In genomic region chr8:79222106-79222751, GRCm38 (mm10) we compare ENCODE assay signal across 15 mouse cellular contexts. TPM values are rescaled to one million over a fixed set of nuclear protein-coding genes. Genes with fewer than 3 reads are reported as not detected.
DNase-seq lines count a peak whose midpoint lies in the region; ATAC-seq and TF ChIP-seq lines count a peak whose summit lies in the region.
"Had no signal": no experiment of that assay in that cellular context is flagged by ENCODE, and none has a peak within 500 bp of the region (broad histone marks: within the 10 kb centered on the region; RNA-seq: fewer than 3 reads in every experiment).

No protein-coding gene starts in this region.

- TF ChIP-seq CTCF in Patski (IDR thresholded peaks at IDR 0.05), result no peak

- 52% methylated on average over 5 of the region's 5 CpGs for WGBS in hindbrain, embryonic 14.5 days
- 59% methylated on average over 5 of the region's 5 CpGs for whole genome bisulfite sequencing in hindbrain, embryonic 13.5 days

- H3K9me3 ChIP-seq in hindbrain, embryonic 14.5 days (ENCODE audit: control insufficient read depth, low read length), result no peaks in the 10 kb centered on the region
- H3K9me3 ChIP-seq in hindbrain, embryonic 13.5 days, result peaks cover 6% of the 10 kb centered on the region; the same call in 1 of the 2 replicates
- H3K9me3 ChIP-seq: G1E; midbrain, embryonic 15.5 days had no signal

- DNase-seq in hindbrain, embryonic 14.5 days (ENCODE audit: low spot score), result peak; percentile 23
- no peak for DNase-seq in Patski (ENCODE audit: low read depth, low spot score)
- DNase-seq in cerebellum, adult 18-20 months, result peak; percentile 64 to 69
- DNase-seq in fibroblast of lung, adult 2 months (ENCODE audit: low read depth), result peak; percentile 54
- DNase-seq in left cerebral cortex, postnatal 10 days (ENCODE audit: extremely low spot score in 1 of 2, low spot score in 2 of 2), result no peak
- no peak for DNase-seq in layer of hippocampus, adult 9-10 months (ENCODE audit: low spot score)

- H3K4me3 ChIP-seq in hindbrain, embryonic 14.5 days (replicated peaks; ENCODE audit: low read length), result no peak overlapping the region
- no peak overlapping the region for H3K4me3 ChIP-seq in hindbrain, embryonic 13.5 days
- H3K4me3 ChIP-seq: midbrain, embryonic 15.5 days had no signal

- ATAC-seq in hindbrain, embryonic 14.5 days (ENCODE audit: low FRiP score), result no peak
- ATAC-seq in hindbrain, embryonic 13.5 days (ENCODE audit: low FRiP score), result no peak
- peak; percentile 54 for ATAC-seq in Patski
- ATAC-seq: midbrain, embryonic 15.5 days had no signal

- H3K36me3 ChIP-seq in hindbrain, embryonic 14.5 days (replicated peaks; ENCODE audit: control insufficient read depth, insufficient read depth), result no peaks in the 10 kb centered on the region
- no peaks in the 10 kb centered on the region for H3K36me3 ChIP-seq in hindbrain, embryonic 13.5 days
- H3K36me3 ChIP-seq: G1E; midbrain, embryonic 15.5 days had no signal

- no peaks in the 10 kb centered on the region for H3K27me3 ChIP-seq in hindbrain, embryonic 14.5 days (ENCODE audit: control insufficient read depth, insufficient read depth, low read length)
- H3K27me3 ChIP-seq in hindbrain, embryonic 13.5 days, result no peaks in the 10 kb centered on the region
- H3K27me3 ChIP-seq in Patski, result no peaks in the 10 kb centered on the region
- H3K27me3 ChIP-seq: midbrain, embryonic 15.5 days had no signal

- intact Hi-C loops in left cerebral cortex, postnatal 10 days (cut with DNase I), result no loop called here

- H3K4me2 ChIP-seq in hindbrain, embryonic 14.5 days (replicated peaks), result no peak overlapping the region
- no peak overlapping the region for H3K4me2 ChIP-seq in hindbrain, embryonic 13.5 days
- H3K4me2 ChIP-seq: midbrain, embryonic 15.5 days had no signal

- POLR2A ChIA-PET in Patski (lab: Charles Lee), result interaction anchor here (0.6 to 1.2 kb wide), 2 partner anchors 9 to 14 kb away, joined by 3 to 4 read pairs; no protein-coding TSS in a partner anchor

- CTCF ChIA-PET in Patski (lab: Charles Lee), result interaction anchor here (0.9 kb wide), 1 partner anchor 9 kb away, joined by 5 read pairs; no protein-coding TSS in a partner anchor

- H3K9ac ChIP-seq in hindbrain, embryonic 14.5 days, result no peak overlapping the region
- no peak overlapping the region for H3K9ac ChIP-seq in hindbrain, embryonic 13.5 days
- H3K9ac ChIP-seq: liver, embryonic 14.5 days; midbrain, embryonic 15.5 days had no signal

- no peaks in the 10 kb centered on the region for H3K4me1 ChIP-seq in hindbrain, embryonic 14.5 days (replicated peaks; ENCODE audit: control insufficient read depth, insufficient read depth, low read length)
- peaks cover 10% of the 10 kb centered on the region for H3K4me1 ChIP-seq in hindbrain, embryonic 13.5 days (replicated peaks)
- H3K4me1 ChIP-seq: midbrain, embryonic 15.5 days had no signal

- H3K27ac ChIP-seq in hindbrain, embryonic 14.5 days, result peak overlapping the region; percentile 2; the same call in 1 of the 2 replicates
- H3K27ac ChIP-seq in hindbrain, embryonic 13.5 days, result no peak overlapping the region
- H3K27ac ChIP-seq: liver, embryonic 14.5 days; midbrain, embryonic 15.5 days had no signal

- in situ Hi-C loops in Patski (cut with MboI; ENCODE audit: low pct_unique_long_range_greater_than_20kb), result no loop called here

RNA-seq across cellular contexts. Expression of gene 1700011L22Rik, which starts 26.1 kb away (rescaled TPM):
- not detected in 2 replicates for polyA plus RNA-seq in hindbrain, embryonic 14.5 days (2014; fragmentation: Nextera tagmentation; extraction: Ambion mirVana)
- not detected in 2 replicates for polyA plus RNA-seq in hindbrain, embryonic 13.5 days (2015; fragmentation: Nextera tagmentation; extraction: Ambion mirVana)
- polyA plus RNA-seq in Patski (2021), result 0.06 TPM
- total RNA-seq in left cerebral cortex, postnatal 10 days (2021), result not detected
- total RNA-seq: adrenal gland, postnatal 4 days; G1E; heart, adult 18-20 months had no signal
- polyA plus RNA-seq: G1E; large intestine, adult 2 months; liver, embryonic 14.5 days; midbrain, embryonic 15.5 days; spleen, adult 2 months; thymus, postnatal 0 days had no signal

Comparison
In these comparisons a context has a peak if more than half of its experiments do, and no peak if none do; other contexts are left out.
1. DNase-seq: peak in hindbrain, embryonic 14.5 days (single experiment), cerebellum, adult 18-20 months (2 of 2) and fibroblast of lung, adult 2 months (single experiment); none in Patski (single experiment), left cerebral cortex, postnatal 10 days (0 of 2) and layer of hippocampus, adult 9-10 months (single experiment).